In the genomic region with DNA sequence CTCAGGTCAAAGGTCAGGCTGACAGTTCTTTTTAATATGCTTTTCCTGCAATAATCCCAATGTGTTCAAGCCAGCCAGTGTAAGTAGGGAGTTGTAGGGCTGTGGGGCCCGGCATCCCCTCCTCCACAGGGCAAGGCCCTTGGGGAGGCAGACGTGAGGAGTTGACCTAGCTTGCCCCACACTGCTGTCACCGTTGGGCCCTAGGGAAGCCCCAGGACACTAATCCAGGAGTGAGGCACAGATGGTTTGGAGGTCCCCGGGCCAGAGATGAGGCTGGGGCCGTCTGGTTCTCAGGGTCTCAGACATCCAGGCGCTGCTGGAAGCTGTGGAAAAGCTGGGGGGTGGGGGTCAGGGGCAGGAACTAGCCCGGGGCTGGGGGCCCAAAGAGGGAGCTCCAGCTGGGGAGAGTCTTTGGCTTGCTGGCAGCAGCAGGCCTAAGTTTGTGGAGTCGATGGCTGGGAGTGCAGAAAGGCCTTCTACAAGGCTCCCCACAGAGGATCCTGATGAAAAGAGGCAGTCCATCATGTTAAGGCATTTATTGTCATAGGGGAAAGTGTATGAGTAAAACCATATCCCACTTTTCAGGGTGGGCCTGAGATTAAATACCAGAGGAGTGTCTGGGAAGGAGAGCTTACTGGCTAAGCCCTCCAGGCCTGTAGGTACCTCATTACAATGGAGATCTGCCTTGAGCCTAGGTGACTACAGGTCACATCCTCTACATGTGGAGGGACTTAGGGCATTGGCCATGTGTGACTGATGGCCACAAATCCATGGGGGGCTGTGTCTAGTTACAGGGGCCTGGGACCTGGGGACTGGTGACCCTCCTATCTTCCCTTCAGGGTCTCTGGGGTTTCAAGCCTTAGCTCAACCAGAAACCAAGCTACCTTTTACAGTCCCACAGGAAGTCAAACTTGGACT, we compare ENCODE assay signal across 14 mouse cellular contexts.
DNase-seq lines count a peak whose midpoint lies in the region; ATAC-seq lines count a peak whose summit lies in the region.
"Had no signal": no experiment of that assay in that cellular context is flagged by ENCODE, and none has a peak within 500 bp of the region (broad histone marks: within the 10 kb centered on the region; RNA-seq: fewer than 3 reads in every experiment).

No protein-coding gene starts in this region.

- intact Hi-C loops in left cerebral cortex, postnatal 4 days (cut with DNase I), result no loop called here
- intact Hi-C loops in left cerebral cortex, postnatal 25 days (cut with DNase I), result no loop called here

- no peaks in the 10 kb centered on the region for H3K36me3 ChIP-seq in hindbrain, embryonic 11.5 days (ENCODE audit: control insufficient read depth, insufficient read depth, low read length)
- no peaks in the 10 kb centered on the region for H3K36me3 ChIP-seq in hindbrain, embryonic 16.5 days (ENCODE audit: control insufficient read depth, insufficient read depth, low read length)
- H3K36me3 ChIP-seq in embryonic facial prominence, embryonic 14.5 days (ENCODE audit: control insufficient read depth, insufficient read depth, low read length), result no peaks in the 10 kb centered on the region

- WGBS in hindbrain, embryonic 11.5 days, result 26% methylated on average over 8 of the region's 8 CpGs
- WGBS in hindbrain, embryonic 16.5 days, result 39% methylated on average over 8 of the region's 8 CpGs
- WGBS in embryonic facial prominence, embryonic 14.5 days, result 23% methylated on average over 8 of the region's 8 CpGs

- no peak overlapping the region for H3K4me3 ChIP-seq in hindbrain, embryonic 11.5 days (ENCODE audit: low read depth, low read length)
- no peak overlapping the region for H3K4me3 ChIP-seq in hindbrain, embryonic 16.5 days (ENCODE audit: low read length)
- no peak overlapping the region for H3K4me3 ChIP-seq in embryonic facial prominence, embryonic 14.5 days (ENCODE audit: low read depth, low read length)

- no peak overlapping the region for H3K27ac ChIP-seq in hindbrain, embryonic 11.5 days (ENCODE audit: low read depth, low read length)
- H3K27ac ChIP-seq in hindbrain, embryonic 16.5 days (ENCODE audit: low read depth, low read length), result no peak overlapping the region
- H3K27ac ChIP-seq in embryonic facial prominence, embryonic 14.5 days (replicated peaks; ENCODE audit: low read depth, low read length), result no peak overlapping the region

- DNase-seq in hindbrain, embryonic 11.5 days (ENCODE audit: low spot score), result peak; percentile 34
- DNase-seq in left cerebral cortex, postnatal 4 days, result peak; percentile 3
- no peak for DNase-seq in left cerebral cortex, postnatal 25 days (ENCODE audit: low spot score in 2 of 2)
- DNase-seq in embryonic facial prominence, embryonic 14.5 days (ENCODE audit: low spot score), result no peak
- peak; percentile 8 for DNase-seq in mesoderm, embryonic 11.5 days (ENCODE audit: low read depth, low spot score)
- no peak for DNase-seq in thymus, postnatal 0 days (ENCODE audit: low spot score)
- DNase-seq: adrenal gland, postnatal 36 days; cerebellum, postnatal 10 days; gastrocnemius, postnatal 25 days; layer of hippocampus, adult 9-11 months; thymus, postnatal 14 days had no signal

- no peak overlapping the region for H3K9ac ChIP-seq in hindbrain, embryonic 11.5 days (ENCODE audit: low read depth, low read length)
- H3K9ac ChIP-seq in hindbrain, embryonic 16.5 days (ENCODE audit: low read depth, low read length), result no peak overlapping the region
- no peak overlapping the region for H3K9ac ChIP-seq in embryonic facial prominence, embryonic 14.5 days (ENCODE audit: low read depth, low read length)

- no peak overlapping the region for H3K4me2 ChIP-seq in hindbrain, embryonic 11.5 days (replicated peaks; ENCODE audit: low read depth, low read length)
- H3K4me2 ChIP-seq in hindbrain, embryonic 16.5 days (ENCODE audit: low read length), result no peak overlapping the region
- no peak overlapping the region for H3K4me2 ChIP-seq in embryonic facial prominence, embryonic 14.5 days (ENCODE audit: low read depth, low read length)

- H3K27me3 ChIP-seq in hindbrain, embryonic 11.5 days (ENCODE audit: control insufficient read depth, insufficient read depth, low read length), result no peaks in the 10 kb centered on the region
- no peaks in the 10 kb centered on the region for H3K27me3 ChIP-seq in hindbrain, embryonic 16.5 days (replicated peaks; ENCODE audit: control insufficient read depth, insufficient read depth, low read length)
- H3K27me3 ChIP-seq in embryonic facial prominence, embryonic 14.5 days (replicated peaks; ENCODE audit: control insufficient read depth, insufficient read depth, low read length), result no peaks in the 10 kb centered on the region
- H3K27me3 ChIP-seq: CH12.LX had no signal

- ATAC-seq in hindbrain, embryonic 11.5 days (ENCODE audit: low FRiP score), result peak; percentile 76
- ATAC-seq in hindbrain, embryonic 16.5 days, result no peak
- ATAC-seq in embryonic facial prominence, embryonic 14.5 days (ENCODE audit: low read depth), result peak; percentile 50; the same call in 1 of the 2 replicates
- ATAC-seq: activated CD4-positive, CD25-positive, alpha-beta regulatory T cell, adult 4 months had no signal

- no peaks in the 10 kb centered on the region for H3K9me3 ChIP-seq in hindbrain, embryonic 11.5 days (ENCODE audit: control insufficient read depth, low read length)
- H3K9me3 ChIP-seq in hindbrain, embryonic 16.5 days (ENCODE audit: control insufficient read depth, low read length), result no peaks in the 10 kb centered on the region
- no peaks in the 10 kb centered on the region for H3K9me3 ChIP-seq in embryonic facial prominence, embryonic 14.5 days (ENCODE audit: control insufficient read depth, low read length)

- 0 out of 2 replicates have a peak, but pooled peaks cover 2% of the 10 kb centered on the region for H3K4me1 ChIP-seq in hindbrain, embryonic 11.5 days (replicated peaks; ENCODE audit: control insufficient read depth, insufficient read depth, low read length)
- H3K4me1 ChIP-seq in hindbrain, embryonic 16.5 days (ENCODE audit: control insufficient read depth, insufficient read depth, low read depth, low read length), result no peaks in the 10 kb centered on the region
- no peaks in the 10 kb centered on the region for H3K4me1 ChIP-seq in embryonic facial prominence, embryonic 14.5 days (ENCODE audit: control insufficient read depth, insufficient read depth, low read length)

Comparison
In these comparisons a context has a peak if more than half of its experiments do, and no peak if none do; other contexts are left out.
1. DNase-seq: peak in hindbrain, embryonic 11.5 days (single experiment), left cerebral cortex, postnatal 4 days (single experiment) and mesoderm, embryonic 11.5 days (single experiment); none in left cerebral cortex, postnatal 25 days (0 of 2), embryonic facial prominence, embryonic 14.5 days (single experiment) and thymus, postnatal 0 days (single experiment).